Mouse (Mus musculus): Measurements from ENCODE around the gene Otof.
A peak's percentile ranks its signal among the peaks of the same experiment; 100 is the strongest.

The Otof gene

GRCm38 (mm10) chr5:30461821-30462220 is at the start of gene Otof:
Gene Otof (minus strand): TSS chr5:30461932.
- DNase-seq (ENCODE audit: low spot score), result no peak

- no peak for DNase-seq (ENCODE audit: low spot score)
These were observed 35.6 kb upstream of the Otof start for GRCm38 (mm10) chr5:30497299-30497698.

GRCm38 (mm10) chr5:30496821-30497220 is 35.1 kb upstream of the Otof start:
- no peak for DNase-seq (ENCODE audit: low spot score)

- no peak for DNase-seq (ENCODE audit: low spot score)
These were observed 33.6 kb upstream of the Otof start for GRCm38 (mm10) chr5:30495288-30495687.

GRCm38 (mm10) chr5:30494606-30495005 is 32.9 kb upstream of the Otof start:
- no peak for DNase-seq (ENCODE audit: low spot score)

GRCm38 (mm10) chr5:30493723-30494122 is 32.0 kb upstream of the Otof start:
- DNase-seq (ENCODE audit: low spot score), result no peak

GRCm38 (mm10) chr5:30490845-30491244 is 29.1 kb upstream of the Otof start:
- no peak for DNase-seq (ENCODE audit: low spot score)

- DNase-seq (ENCODE audit: low spot score), result no peak
These were observed 28.5 kb upstream of the Otof start for GRCm38 (mm10) chr5:30490215-30490614.

- no peak for DNase-seq (ENCODE audit: low spot score)
These were observed 23.4 kb upstream of the Otof start for GRCm38 (mm10) chr5:30485136-30485535.

- DNase-seq (ENCODE audit: low spot score), result no peak
These were observed 22.9 kb upstream of the Otof start for GRCm38 (mm10) chr5:30484591-30484990.

- DNase-seq (ENCODE audit: low spot score), result no peak
These were observed 21.8 kb upstream of the Otof start for GRCm38 (mm10) chr5:30483533-30483932.

GRCm38 (mm10) chr5:30482319-30482718 is 20.6 kb upstream of the Otof start:
- DNase-seq (ENCODE audit: low spot score), result peak; percentile 68

- peak; percentile 29 for DNase-seq (ENCODE audit: low spot score)
These were observed 14.8 kb upstream of the Otof start for GRCm38 (mm10) chr5:30476534-30476933.

GRCm38 (mm10) chr5:30472148-30472547 is 10.4 kb upstream of the Otof start:
- no peak for DNase-seq (ENCODE audit: low spot score)

- no peak for DNase-seq (ENCODE audit: low spot score)
These were observed 8.7 kb upstream of the Otof start for GRCm38 (mm10) chr5:30470454-30470853.

GRCm38 (mm10) chr5:30466315-30466714 is 4.6 kb upstream of the Otof start:
- DNase-seq (ENCODE audit: low spot score), result no peak

GRCm38 (mm10) chr5:30465861-30466260 is 4.1 kb upstream of the Otof start, which contains the start of gene 1700001C02Rik:
Gene 1700001C02Rik (plus strand): TSS chr5:30466047.
- no peak for DNase-seq (ENCODE audit: low spot score)

GRCm38 (mm10) chr5:30460155-30460554 is 1.6 kb downstream of the Otof start:
- DNase-seq (ENCODE audit: low spot score), result no peak

GRCm38 (mm10) chr5:30456056-30456455 is 5.7 kb downstream of the Otof start:
- DNase-seq (ENCODE audit: low spot score), result no peak

GRCm38 (mm10) chr5:30444327-30444895 is 17.3 kb downstream of the Otof start:
- no peak for DNase-seq (ENCODE audit: low spot score)

- DNase-seq (ENCODE audit: low spot score), result no peak
These were observed 19.5 kb downstream of the Otof start for GRCm38 (mm10) chr5:30442196-30442595.

- DNase-seq (ENCODE audit: low spot score), result no peak
These were observed 21.3 kb downstream of the Otof start for GRCm38 (mm10) chr5:30440308-30440906.

- DNase-seq (ENCODE audit: low spot score), result no peak
These were observed 22.8 kb downstream of the Otof start for GRCm38 (mm10) chr5:30438931-30439330.

- no peak for DNase-seq (ENCODE audit: low spot score)
These were observed 34.3 kb downstream of the Otof start for GRCm38 (mm10) chr5:30427406-30427805.
